Mouse (Mus musculus): Measurements from ENCODE around the gene Lamc3. TPM values are rescaled to one million over a fixed set of nuclear protein-coding genes. Genes with fewer than 3 reads are reported as not detected.
A peak's percentile ranks its signal among the peaks of the same experiment; 100 is the strongest.

Gene Lamc3
- polyA plus RNA-seq, 1 experiment, result 20.7 TPM

DNA sequence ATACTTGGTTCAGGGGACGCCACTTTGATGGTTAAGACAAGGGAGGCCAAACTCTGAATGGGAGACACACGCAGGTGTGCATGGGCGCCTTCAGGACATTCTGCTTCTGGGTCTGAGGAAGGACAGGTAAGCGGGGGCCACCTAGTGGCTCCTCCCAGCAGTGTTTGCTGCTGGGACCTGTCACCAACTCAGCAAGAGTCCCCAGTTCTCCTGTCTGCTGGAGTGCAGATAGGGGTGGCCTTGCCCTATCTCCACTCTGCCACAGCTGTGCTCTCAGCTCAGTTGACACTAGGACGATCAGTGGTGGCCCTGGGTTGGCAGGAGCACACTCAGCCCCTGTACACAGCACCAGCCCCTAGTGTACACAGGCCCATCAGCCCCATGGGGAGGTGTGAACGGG lies 39.2 kb upstream of the Lamc3 start:
- H3K36me3 ChIP-seq (ENCODE audit: control insufficient read depth, insufficient read depth, low read length), result no peaks in the 10 kb centered on the region
- H3K4me3 ChIP-seq (ENCODE audit: insufficient read depth, low read depth, low read length), result no peak overlapping the region
- no peak for TF ChIP-seq POLR2A (IDR thresholded peaks at IDR 0.05; ENCODE audit: low read depth, low read length)
- TF ChIP-seq CTCF (conservative IDR thresholded peaks at IDR 0.05; ENCODE audit: insufficient read depth, insufficient read length, low read depth, low read length), result peak; percentile 67
- WGBS, result 28% methylated on average over 6 of the region's 6 CpGs
- peaks cover 13% of the 10 kb centered on the region for H3K27me3 ChIP-seq (replicated peaks; ENCODE audit: control insufficient read depth, insufficient read depth, low read length)
- H3K27ac ChIP-seq (ENCODE audit: insufficient read depth, low read depth, low read length), result no peak overlapping the region
- peak; percentile 53 for DNase-seq
- no peaks in the 10 kb centered on the region for H3K4me1 ChIP-seq (ENCODE audit: control insufficient read depth, insufficient read depth, low read length)

DNA sequence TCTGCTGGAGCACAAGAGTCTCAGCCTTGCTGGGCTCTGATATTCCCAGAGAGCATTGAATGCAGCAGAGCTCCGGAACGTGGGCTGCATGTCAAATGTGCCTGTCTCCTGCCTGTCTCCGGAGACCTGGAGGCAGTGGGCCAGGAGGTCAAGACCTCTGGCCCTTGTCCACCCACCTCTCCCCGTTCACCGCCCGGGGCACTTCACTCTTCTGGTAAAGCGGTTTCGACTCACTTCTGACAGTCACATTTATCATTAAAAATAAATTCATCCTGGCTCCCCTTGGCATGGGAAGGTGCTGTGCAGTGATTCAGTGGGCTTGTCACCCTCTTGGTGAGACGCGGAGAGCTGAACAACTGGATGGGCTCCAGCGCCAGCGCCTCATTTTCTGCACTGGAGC lies 37.0 kb upstream of the Lamc3 start:
- no peak for DNase-seq
- Histone ChIP-seq H3K4me1 (ENCODE audit: control insufficient read depth, insufficient read depth, low read length) (no peaks in the 10 kb centered on the region), H3K36me3 (ENCODE audit: control insufficient read depth, insufficient read depth, low read length) (no peaks in the 10 kb centered on the region), H3K27ac (ENCODE audit: insufficient read depth, low read depth, low read length) (no peak overlapping the region), H3K27me3 (replicated peaks; ENCODE audit: control insufficient read depth, insufficient read depth, low read length) (peaks cover 13% of the 10 kb centered on the region), H3K4me3 (ENCODE audit: insufficient read depth, low read depth, low read length) (no peak overlapping the region)
- 48% methylated on average over 12 of the region's 12 CpGs for WGBS
- TF ChIP-seq CTCF (conservative IDR thresholded peaks at IDR 0.05; ENCODE audit: insufficient read depth, insufficient read length, low read depth, low read length) (no peak), POLR2A (IDR thresholded peaks at IDR 0.05; ENCODE audit: low read depth, low read length) (no peak)

DNA sequence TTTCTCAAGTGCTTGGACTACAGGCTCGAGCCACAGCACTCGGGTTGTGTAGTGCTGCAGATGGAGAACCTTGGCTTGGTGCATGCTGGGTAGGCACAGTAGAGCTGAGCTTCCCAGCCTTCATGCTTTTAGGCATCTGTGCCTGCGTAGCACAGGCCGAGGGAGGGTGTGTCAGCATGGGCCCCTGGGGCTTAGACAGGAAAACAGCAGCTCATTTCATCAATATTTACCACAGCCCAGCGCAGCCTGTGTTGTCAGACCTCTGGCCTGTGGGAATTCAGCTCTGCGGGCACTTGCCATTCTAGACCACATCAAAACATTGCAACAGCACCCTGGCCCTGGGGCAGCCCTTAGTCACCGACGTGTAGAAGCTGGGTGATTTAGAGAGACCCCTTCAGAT lies 31.1 kb upstream of the Lamc3 start:
- no peaks in the 10 kb centered on the region for H3K27me3 ChIP-seq (replicated peaks; ENCODE audit: control insufficient read depth, insufficient read depth, low read length)
- no peaks in the 10 kb centered on the region for H3K36me3 ChIP-seq (ENCODE audit: control insufficient read depth, insufficient read depth, low read length)
- WGBS, result 85% methylated on average over 8 of the region's 8 CpGs
- no peak overlapping the region for H3K4me3 ChIP-seq (ENCODE audit: insufficient read depth, low read depth, low read length)
- H3K4me1 ChIP-seq (ENCODE audit: control insufficient read depth, insufficient read depth, low read length), result no peaks in the 10 kb centered on the region
- TF ChIP-seq POLR2A (IDR thresholded peaks at IDR 0.05; ENCODE audit: low read depth, low read length) (no peak), CTCF (conservative IDR thresholded peaks at IDR 0.05; ENCODE audit: insufficient read depth, insufficient read length, low read depth, low read length) (no peak)
- DNase-seq, result no peak
- H3K27ac ChIP-seq (ENCODE audit: insufficient read depth, low read depth, low read length), result no peak overlapping the region

DNA sequence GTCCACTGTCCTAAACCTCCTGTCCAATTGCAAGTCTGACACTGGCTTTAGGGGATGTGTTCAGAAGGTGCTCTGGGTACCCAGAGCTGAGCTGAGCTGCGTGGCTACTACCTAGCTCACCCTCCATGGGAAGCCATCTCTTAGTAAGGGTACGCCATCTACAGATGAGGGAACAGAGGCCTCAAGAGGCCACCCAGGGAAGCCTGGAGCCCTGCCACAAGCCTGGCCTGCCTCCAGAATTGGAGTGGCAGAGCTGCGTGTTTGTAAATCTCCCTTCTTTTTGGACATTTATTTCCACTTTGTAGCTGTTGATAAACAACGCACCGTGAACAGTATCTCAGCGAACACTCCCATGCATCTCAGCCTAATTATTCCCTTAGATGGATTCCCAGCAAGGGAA lies 29.9 kb upstream of the Lamc3 start:
- TF ChIP-seq POLR2A (IDR thresholded peaks at IDR 0.05; ENCODE audit: low read depth, low read length) (no peak), CTCF (conservative IDR thresholded peaks at IDR 0.05; ENCODE audit: insufficient read depth, insufficient read length, low read depth, low read length) (no peak)
- no peaks in the 10 kb centered on the region for H3K36me3 ChIP-seq (ENCODE audit: control insufficient read depth, insufficient read depth, low read length)
- DNase-seq, result no peak
- H3K27ac ChIP-seq (ENCODE audit: insufficient read depth, low read depth, low read length), result no peak overlapping the region
- H3K4me1 ChIP-seq (ENCODE audit: control insufficient read depth, insufficient read depth, low read length), result no peaks in the 10 kb centered on the region
- H3K4me3 ChIP-seq (ENCODE audit: insufficient read depth, low read depth, low read length), result no peak overlapping the region
- WGBS, result 67% methylated on average over 6 of the region's 6 CpGs
- no peaks in the 10 kb centered on the region for H3K27me3 ChIP-seq (replicated peaks; ENCODE audit: control insufficient read depth, insufficient read depth, low read length)

DNA sequence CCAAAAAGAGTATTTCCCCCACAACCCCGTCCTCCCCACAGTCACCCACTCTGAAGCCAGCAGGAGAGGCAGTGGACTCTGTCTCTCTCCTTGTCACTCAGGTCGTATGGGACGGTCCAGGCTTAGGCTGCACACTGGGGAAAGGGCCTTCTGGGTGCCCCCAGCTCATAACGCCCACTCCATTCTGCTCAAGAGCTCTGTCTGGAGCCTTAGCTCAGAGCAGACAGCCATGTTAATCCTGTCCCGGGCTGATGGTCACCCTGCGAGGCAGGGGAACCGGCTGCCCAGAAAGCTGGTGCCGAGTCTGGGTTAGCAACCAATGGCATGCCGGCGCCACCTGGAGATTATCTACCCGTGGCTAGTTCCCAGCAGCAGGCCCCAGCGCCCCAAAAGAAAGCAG lies 28.6 kb upstream of the Lamc3 start:
- no peak for DNase-seq
- TF ChIP-seq POLR2A (IDR thresholded peaks at IDR 0.05; ENCODE audit: low read depth, low read length), result no peak
- TF ChIP-seq CTCF (conservative IDR thresholded peaks at IDR 0.05; ENCODE audit: insufficient read depth, insufficient read length, low read depth, low read length), result no peak
- Histone ChIP-seq H3K27me3 (replicated peaks; ENCODE audit: control insufficient read depth, insufficient read depth, low read length) (no peaks in the 10 kb centered on the region), H3K4me3 (ENCODE audit: insufficient read depth, low read depth, low read length) (no peak overlapping the region), H3K36me3 (ENCODE audit: control insufficient read depth, insufficient read depth, low read length) (no peaks in the 10 kb centered on the region), H3K27ac (ENCODE audit: insufficient read depth, low read depth, low read length) (no peak overlapping the region), H3K4me1 (ENCODE audit: control insufficient read depth, insufficient read depth, low read length) (no peaks in the 10 kb centered on the region)
- WGBS, result 53% methylated on average over 12 of the region's 12 CpGs

DNA sequence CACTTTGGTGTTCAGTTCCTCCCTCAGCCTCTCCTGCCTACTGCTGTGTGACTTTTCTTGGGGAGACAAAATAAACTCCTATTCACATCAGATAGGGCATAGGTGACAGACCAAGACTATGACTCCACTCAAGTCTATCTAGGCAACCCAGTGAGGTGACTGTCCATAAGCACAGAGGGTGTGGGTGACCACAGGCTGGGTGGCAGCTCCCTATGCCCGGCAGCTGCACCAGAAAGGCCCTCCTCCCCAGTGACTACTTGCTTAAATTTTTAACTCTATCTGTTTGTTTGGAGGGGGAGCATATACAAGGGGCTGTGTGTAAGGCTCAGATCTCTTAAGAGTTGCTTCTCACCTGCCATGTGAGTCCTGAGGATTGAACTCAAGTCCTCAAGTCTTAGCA lies 24.2 kb upstream of the Lamc3 start:
- Histone ChIP-seq H3K27me3 (replicated peaks; ENCODE audit: control insufficient read depth, insufficient read depth, low read length) (no peaks in the 10 kb centered on the region), H3K27ac (ENCODE audit: insufficient read depth, low read depth, low read length) (no peak overlapping the region), H3K4me3 (ENCODE audit: insufficient read depth, low read depth, low read length) (no peak overlapping the region), H3K36me3 (ENCODE audit: control insufficient read depth, insufficient read depth, low read length) (no peaks in the 10 kb centered on the region), H3K4me1 (ENCODE audit: control insufficient read depth, insufficient read depth, low read length) (peaks cover 6% of the 10 kb centered on the region; the same call in 1 of the 2 replicates)
- 70% methylated on average over 1 of the region's 1 CpGs for WGBS
- DNase-seq, result no peak
- TF ChIP-seq POLR2A (IDR thresholded peaks at IDR 0.05; ENCODE audit: low read depth, low read length) (no peak), CTCF (conservative IDR thresholded peaks at IDR 0.05; ENCODE audit: insufficient read depth, insufficient read length, low read depth, low read length) (no peak)

DNA sequence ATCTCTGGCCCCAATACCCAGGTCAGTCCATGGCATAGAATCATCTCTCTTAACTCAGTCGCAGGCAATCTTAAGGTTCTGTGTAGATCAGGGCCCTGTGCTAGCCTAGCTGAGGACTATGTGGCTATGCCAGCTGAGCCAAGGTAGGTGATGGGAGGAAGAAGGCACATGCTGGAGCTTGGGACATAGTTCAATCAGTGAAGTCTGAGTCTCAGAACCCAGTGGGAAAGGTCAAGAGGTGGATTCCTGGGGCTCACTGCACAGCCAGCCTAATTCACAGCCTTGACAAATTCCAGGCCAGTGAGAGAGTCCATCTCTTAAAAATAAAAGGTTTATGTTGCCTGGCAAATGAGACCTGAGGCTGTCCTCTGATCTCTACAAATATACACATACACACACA lies 23.3 kb upstream of the Lamc3 start:
- TF ChIP-seq CTCF (conservative IDR thresholded peaks at IDR 0.05; ENCODE audit: insufficient read depth, insufficient read length, low read depth, low read length) (no peak), POLR2A (IDR thresholded peaks at IDR 0.05; ENCODE audit: low read depth, low read length) (no peak)
- Histone ChIP-seq H3K36me3 (ENCODE audit: control insufficient read depth, insufficient read depth, low read length) (no peaks in the 10 kb centered on the region), H3K4me3 (ENCODE audit: insufficient read depth, low read depth, low read length) (no peak overlapping the region), H3K27me3 (replicated peaks; ENCODE audit: control insufficient read depth, insufficient read depth, low read length) (no peaks in the 10 kb centered on the region), H3K27ac (ENCODE audit: insufficient read depth, low read depth, low read length) (no peak overlapping the region), H3K4me1 (ENCODE audit: control insufficient read depth, insufficient read depth, low read length) (peaks cover 6% of the 10 kb centered on the region; the same call in 1 of the 2 replicates)
- peak; percentile 57 for DNase-seq
- WGBS, result 80% methylated on average over 1 of the region's 1 CpGs
